In the genomic region with DNA sequence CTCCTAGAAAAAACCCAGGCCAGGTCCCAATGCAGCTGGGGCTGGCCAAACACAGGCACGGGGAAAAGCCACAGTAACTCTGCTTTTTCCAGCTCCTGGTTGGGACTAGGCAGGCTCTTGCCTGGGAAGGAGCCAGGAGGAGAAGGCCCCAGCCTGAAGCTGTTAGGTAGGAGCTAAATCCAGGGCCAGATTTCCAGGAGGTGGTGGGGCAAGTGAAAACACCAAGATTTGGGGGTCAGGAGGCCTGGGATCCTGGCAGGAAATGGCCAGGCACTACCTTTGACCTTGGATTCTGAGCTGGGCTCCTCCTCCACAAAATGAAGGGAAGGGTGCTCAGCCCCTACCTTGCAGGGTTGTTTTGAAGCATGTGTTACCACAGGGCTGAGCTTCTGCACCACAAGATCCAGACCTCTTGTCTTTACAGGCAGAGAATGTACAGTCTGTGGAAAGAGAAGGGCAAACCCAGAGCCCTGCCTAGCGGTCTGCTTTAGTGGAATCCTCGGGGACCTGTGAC, we compare ENCODE assay signal across 9 mouse cellular contexts. TPM values are rescaled to one million over a fixed set of nuclear protein-coding genes. Genes with fewer than 3 reads are reported as not detected.
DNase-seq lines count a peak whose midpoint lies in the region; ATAC-seq lines count a peak whose summit lies in the region.
"Had no signal": no experiment of that assay in that cellular context is flagged by ENCODE, and none has a peak within 500 bp of the region (broad histone marks: within the 10 kb centered on the region; RNA-seq: fewer than 3 reads in every experiment).

Gene Odf3l1 (minus strand): TSS at position 464 of the 514 bp plus-strand sequence.

- WGBS in embryonic facial prominence, embryonic 15.5 days: 9% methylated on average over 3 of the region's 3 CpGs
- 5% methylated on average over 3 of the region's 3 CpGs for WGBS in intestine, embryonic 15.5 days
- 28% methylated on average over 3 of the region's 3 CpGs for WGBS in midbrain, embryonic 10.5 days

- no peaks in the 10 kb centered on the region for H3K9me3 ChIP-seq in embryonic facial prominence, embryonic 15.5 days (replicated peaks)
- H3K9me3 ChIP-seq in intestine, embryonic 15.5 days: no peaks in the 10 kb centered on the region
- H3K9me3 ChIP-seq in midbrain, embryonic 10.5 days (replicated peaks): no peaks in the 10 kb centered on the region

- H3K4me2 ChIP-seq in embryonic facial prominence, embryonic 15.5 days (replicated peaks): peak within 1 kb of the TSS; percentile 59
- peak within 1 kb of the TSS; percentile 75 for H3K4me2 ChIP-seq in intestine, embryonic 15.5 days (replicated peaks)

- H3K4me1 ChIP-seq in embryonic facial prominence, embryonic 15.5 days: peaks cover 80% of the 10 kb centered on the region
- H3K4me1 ChIP-seq in intestine, embryonic 15.5 days (replicated peaks): peaks cover 61% of the 10 kb centered on the region
- peaks cover 32% of the 10 kb centered on the region for H3K4me1 ChIP-seq in midbrain, embryonic 10.5 days

- H3K9ac ChIP-seq in embryonic facial prominence, embryonic 15.5 days: peak within 1 kb of the TSS; percentile 44
- peak within 1 kb of the TSS; percentile 64 for H3K9ac ChIP-seq in intestine, embryonic 15.5 days

- no peaks in the 10 kb centered on the region for H3K27me3 ChIP-seq in embryonic facial prominence, embryonic 15.5 days
- H3K27me3 ChIP-seq in intestine, embryonic 15.5 days (replicated peaks): no peaks in the 10 kb centered on the region
- H3K27me3 ChIP-seq in midbrain, embryonic 10.5 days (ENCODE audit: low read depth, poor library complexity, severe bottlenecking): peaks cover 58% of the 10 kb centered on the region

- ATAC-seq in embryonic facial prominence, embryonic 15.5 days (ENCODE audit: insufficient number of reproducible peaks, low FRiP score, low TSS enrichment, low read depth): no peak
- ATAC-seq in intestine, embryonic 15.5 days: peak; percentile 7; the same call in 1 of the 2 replicates

- H3K27ac ChIP-seq in embryonic facial prominence, embryonic 15.5 days (replicated peaks): peak within 1 kb of the TSS; percentile 76
- peak within 1 kb of the TSS; percentile 81 for H3K27ac ChIP-seq in intestine, embryonic 15.5 days
- peak within 1 kb of the TSS; percentile 52; the same call in 1 of the 2 replicates for H3K27ac ChIP-seq in midbrain, embryonic 10.5 days (replicated peaks)

- H3K4me3 ChIP-seq in embryonic facial prominence, embryonic 15.5 days (replicated peaks): peak within 1 kb of the TSS; percentile 53
- peak within 1 kb of the TSS; percentile 52 for H3K4me3 ChIP-seq in intestine, embryonic 15.5 days (replicated peaks)
- peak within 1 kb of the TSS; percentile 50 for H3K4me3 ChIP-seq in midbrain, embryonic 10.5 days
- H3K4me3 ChIP-seq: erythroblast, embryonic 14.5 days had no signal

- H3K36me3 ChIP-seq in embryonic facial prominence, embryonic 15.5 days: no peaks in the 10 kb centered on the region
- no peaks in the 10 kb centered on the region for H3K36me3 ChIP-seq in intestine, embryonic 15.5 days
- no peaks in the 10 kb centered on the region for H3K36me3 ChIP-seq in midbrain, embryonic 10.5 days

- DNase-seq in gastrocnemius, postnatal 25 days: peak; percentile 55
- DNase-seq in gastrocnemius, postnatal 10 days: no peak
- DNase-seq in midbrain, embryonic 10.5 days (ENCODE audit: low spot score): no peak
- DNase-seq in frontal cortex, postnatal 14 days (ENCODE audit: low spot score in 2 of 2): no peak
- no peak for DNase-seq in thymus, adult 18-20 months
- no peak for DNase-seq in thymus, postnatal 4 days

RNA-seq across cellular contexts. Expression of gene Odf3l1, which starts in this region (rescaled TPM):
- under 1 TPM in 1 of 2 experiments, not detected in 1; 0.67 TPM for total RNA-seq in gastrocnemius, postnatal 25 days (2021)
- under 1 TPM; 0.72 to 0.82 TPM for total RNA-seq in gastrocnemius, postnatal 10 days (2021)
- 0.88 and 1.1 TPM in 2 replicates for polyA plus RNA-seq in embryonic facial prominence, embryonic 15.5 days (2015; fragmentation: Nextera tagmentation; extraction: Ambion mirVana)
- 1.2 and 1.3 TPM in 2 replicates for polyA plus RNA-seq in intestine, embryonic 15.5 days (2015; fragmentation: Nextera tagmentation; extraction: Ambion mirVana)
- polyA plus RNA-seq in midbrain, embryonic 10.5 days (2016; fragmentation: Nextera tagmentation; extraction: Ambion mirVana): not detected in 2 replicates
- polyA plus RNA-seq: erythroblast, embryonic 14.5 days had no signal

Comparison
In these comparisons a context has a peak if more than half of its experiments do, and no peak if none do; other contexts are left out.
1. Peak in DNase-seq in gastrocnemius, postnatal 25 days; RNA of the gene not detected or under 1 TPM.